Mouse (Mus musculus): ENCODE measurements around the gene Rasgrp3. TPM values are rescaled to one million over a fixed set of nuclear protein-coding genes. Genes with fewer than 3 reads are reported as not detected.

Rasgrp3 gene
- polyA plus RNA-seq, 1 experiment from 2014 or later: 9.8 TPM

GRCm38 (mm10) chr17:75544262-75544661, 108.6 kb downstream of the Rasgrp3 start:
- WGBS: 55% methylated on average over 7 of the region's 7 CpGs
- Histone ChIP-seq H3K9me3 (ENCODE audit: control insufficient read depth, low read length) (no peaks in the 10 kb centered on the region), H3K36me3 (ENCODE audit: control insufficient read depth, insufficient read depth, low read length) (peaks cover 16% of the 10 kb centered on the region; the same call in 1 of the 2 replicates), H3K4me1 (replicated peaks; ENCODE audit: control insufficient read depth, insufficient read depth, low read length) (peaks cover 16% of the 10 kb centered on the region), H3K4me2 (no peak overlapping the region), H3K27ac (ENCODE audit: low read depth, low read length) (no peak overlapping the region), H3K4me3 (ENCODE audit: low read depth, low read length) (no peak overlapping the region), H3K27me3 (replicated peaks; ENCODE audit: control insufficient read depth, insufficient read depth, low read length) (no peaks in the 10 kb centered on the region), H3K9ac (ENCODE audit: low read depth, low read length) (no peak overlapping the region)
- DNase-seq (ENCODE audit: low spot score) (peak; percentile 25), ATAC-seq (replicated peaks; ENCODE audit: low FRiP score) (peak; percentile 56)

- Histone ChIP-seq H3K4me1 (replicated peaks; ENCODE audit: control insufficient read depth, insufficient read depth, low read length) (peaks cover 5% of the 10 kb centered on the region; the same call in 1 of the 2 replicates), H3K27ac (ENCODE audit: low read depth, low read length) (peak overlapping the region; percentile 71), H3K9me3 (ENCODE audit: control insufficient read depth, low read length) (no peaks in the 10 kb centered on the region), H3K4me3 (ENCODE audit: low read depth, low read length) (peak overlapping the region; percentile 91), H3K9ac (ENCODE audit: low read depth, low read length) (peak overlapping the region; percentile 88), H3K36me3 (ENCODE audit: control insufficient read depth, insufficient read depth, low read length) (peaks cover 9% of the 10 kb centered on the region; the same call in 1 of the 2 replicates), H3K27me3 (replicated peaks; ENCODE audit: control insufficient read depth, insufficient read depth, low read length) (no peaks in the 10 kb centered on the region), H3K4me2 (peak overlapping the region; percentile 81)
- 37% methylated on average over 11 of the region's 11 CpGs for WGBS
- ATAC-seq (replicated peaks; ENCODE audit: low FRiP score): peak; percentile 8
- peak; percentile 46 for DNase-seq (ENCODE audit: low spot score)
Measured at GRCm38 (mm10) chr17:75550771-75551413, 115.2 kb downstream of the Rasgrp3 start.

GRCm38 (mm10) chr17:75551512-75552400, 116.1 kb downstream of the Rasgrp3 start, which contains the start of gene Fam98a:
Gene Fam98a (minus strand): TSS chr17:75551946.
- Histone ChIP-seq H3K9me3 (ENCODE audit: control insufficient read depth, low read length) (no peaks in the 10 kb centered on the region), H3K27me3 (replicated peaks; ENCODE audit: control insufficient read depth, insufficient read depth, low read length) (no peaks in the 10 kb centered on the region), H3K4me1 (replicated peaks; ENCODE audit: control insufficient read depth, insufficient read depth, low read length) (peaks cover 5% of the 10 kb centered on the region; the same call in 1 of the 2 replicates), H3K4me2 (peak within 1 kb of the TSS; percentile 81), H3K4me3 (ENCODE audit: low read depth, low read length) (peak within 1 kb of the TSS; percentile 91), H3K36me3 (ENCODE audit: control insufficient read depth, insufficient read depth, low read length) (peaks cover 6% of the 10 kb centered on the region; the same call in 1 of the 2 replicates), H3K9ac (ENCODE audit: low read depth, low read length) (peak within 1 kb of the TSS; percentile 88), H3K27ac (ENCODE audit: low read depth, low read length) (peak within 1 kb of the TSS; percentile 71)
- DNase-seq (ENCODE audit: low spot score) (peak; percentile 99), ATAC-seq (replicated peaks; ENCODE audit: low FRiP score) (peak; percentile 99)
- under 1% methylated on average over 56 of the region's 56 CpGs for WGBS

- Histone ChIP-seq H3K9me3 (ENCODE audit: control insufficient read depth, low read length) (no peaks in the 10 kb centered on the region), H3K27ac (ENCODE audit: low read depth, low read length) (no peak overlapping the region), H3K4me1 (replicated peaks; ENCODE audit: control insufficient read depth, insufficient read depth, low read length) (no peaks in the 10 kb centered on the region), H3K36me3 (ENCODE audit: control insufficient read depth, insufficient read depth, low read length) (no peaks in the 10 kb centered on the region), H3K9ac (ENCODE audit: low read depth, low read length) (no peak overlapping the region), H3K4me3 (ENCODE audit: low read depth, low read length) (no peak overlapping the region), H3K27me3 (replicated peaks; ENCODE audit: control insufficient read depth, insufficient read depth, low read length) (no peaks in the 10 kb centered on the region), H3K4me2 (no peak overlapping the region)
- DNase-seq (ENCODE audit: low spot score) (no peak), ATAC-seq (replicated peaks; ENCODE audit: low FRiP score) (no peak)
- WGBS: 65% methylated on average over 3 of the region's 3 CpGs
Measured at GRCm38 (mm10) chr17:75557031-75557430, 121.3 kb downstream of the Rasgrp3 start.

GRCm38 (mm10) chr17:75558041-75558440, 122.3 kb downstream of the Rasgrp3 start:
- DNase-seq (ENCODE audit: low spot score) (no peak), ATAC-seq (replicated peaks; ENCODE audit: low FRiP score) (no peak)
- no peaks in the 10 kb centered on the region for H3K27me3 ChIP-seq (replicated peaks; ENCODE audit: control insufficient read depth, insufficient read depth, low read length)
- WGBS: 84% methylated on average over 2 of the region's 2 CpGs
- H3K36me3 ChIP-seq (ENCODE audit: control insufficient read depth, insufficient read depth, low read length): no peaks in the 10 kb centered on the region
- H3K27ac ChIP-seq (ENCODE audit: low read depth, low read length): no peak overlapping the region
- no peak overlapping the region for H3K4me2 ChIP-seq
- no peaks in the 10 kb centered on the region for H3K9me3 ChIP-seq (ENCODE audit: control insufficient read depth, low read length)
- H3K4me3 ChIP-seq (ENCODE audit: low read depth, low read length): no peak overlapping the region
- no peak overlapping the region for H3K9ac ChIP-seq (ENCODE audit: low read depth, low read length)
- no peaks in the 10 kb centered on the region for H3K4me1 ChIP-seq (replicated peaks; ENCODE audit: control insufficient read depth, insufficient read depth, low read length)

- ATAC-seq (replicated peaks; ENCODE audit: low FRiP score): no peak
- Histone ChIP-seq H3K4me3 (ENCODE audit: low read depth, low read length) (no peak overlapping the region), H3K9ac (ENCODE audit: low read depth, low read length) (no peak overlapping the region), H3K9me3 (ENCODE audit: control insufficient read depth, low read length) (no peaks in the 10 kb centered on the region), H3K27me3 (replicated peaks; ENCODE audit: control insufficient read depth, insufficient read depth, low read length) (no peaks in the 10 kb centered on the region), H3K36me3 (ENCODE audit: control insufficient read depth, insufficient read depth, low read length) (no peaks in the 10 kb centered on the region), H3K4me2 (no peak overlapping the region), H3K27ac (ENCODE audit: low read depth, low read length) (no peak overlapping the region), H3K4me1 (replicated peaks; ENCODE audit: control insufficient read depth, insufficient read depth, low read length) (no peaks in the 10 kb centered on the region)
- no peak for DNase-seq (ENCODE audit: low spot score)
- WGBS: 54% methylated on average over 7 of the region's 7 CpGs
Measured at GRCm38 (mm10) chr17:75575608-75576007, 139.9 kb downstream of the Rasgrp3 start.

Other genes starting within 250 kb of the Rasgrp3 start
- 9.5 and 10.4 TPM in 2 replicates for gene Fam98a, start 116.0 kb downstream of the Rasgrp3 start, polyA plus RNA-seq (2014; fragmentation: Nextera tagmentation; extraction: Ambion mirVana)